Mouse (Mus musculus) testis, adult 2 months (tissue): ENCODE measurements at regions not wholly inside any gene's neighbourhood (a gene's known extent, or its start where the extent isn't known, plus 50 kb on each side); places are given as distances from the start of the nearest gene placed in this dataset.
"Not testable (repeated sequence)": the region's sequence is repeated elsewhere in the genome, so short reads cannot be mapped to it uniquely, and the experiment has no call there.

Experiments
- H3K27ac ChIP-seq: fragments of 200-500 bp; 2 replicates; pipeline ENCODE4 v1.5.1; 2012; ENCODE audit warnings: low read depth, low read length; ENCODE audit not compliant: control insufficient read depth, insufficient read depth
- H3K27me3 ChIP-seq: fragments of 200-500 bp; 2 replicates; pipeline ENCODE4 v1.6.1; 2012; ENCODE audit warnings: mild to moderate bottlenecking, low read length, moderate library complexity; ENCODE audit not compliant: control insufficient read depth, insufficient read depth
- H3K36me3 ChIP-seq: fragments of 200-500 bp; 2 replicates; pipeline ENCODE4 v1.6.1; 2012; ENCODE audit warnings: mild to moderate bottlenecking, low read length; ENCODE audit not compliant: control insufficient read depth, insufficient read depth
- H3K4me1 ChIP-seq: fragments of 200-500 bp; 2 replicates; pipeline ENCODE4 v1.6.1; 2012; ENCODE audit warnings: low read length; ENCODE audit not compliant: control insufficient read depth, insufficient read depth
- H3K4me3 ChIP-seq: fragments of 200-500 bp; 2 replicates; pipeline ENCODE4 v1.5.1; 2012; ENCODE audit warnings: low read depth, mild to moderate bottlenecking, low read length, moderate library complexity, mixed read lengths; ENCODE audit not compliant: control insufficient read depth
- CTCF ChIP-seq: fragments of 200-500 bp; IDR thresholded peaks from 2 replicates; pipeline ENCODE4 v1.5.1; 2012; ENCODE audit warnings: low read depth, mild to moderate bottlenecking, inconsistent platforms, low read length, moderate library complexity; ENCODE audit not compliant: control insufficient read depth, insufficient read depth, insufficient replicate concordance
- POLR2A ChIP-seq: fragments of 200-500 bp; IDR thresholded peaks from 2 replicates; pipeline ENCODE4 v1.6.1; 2012; ENCODE audit warnings: low read depth, mild to moderate bottlenecking, inconsistent platforms, low read length, moderate library complexity; ENCODE audit not compliant: control insufficient read depth

GRCm38 (mm10) chr3:8161997-8162756, 1447.7 kb downstream of the Zfp704 start:
- H3K4me1 ChIP-seq, result no peaks in the 10 kb centered on the region
- H3K36me3 ChIP-seq, result no peaks in the 10 kb centered on the region
- TF ChIP-seq CTCF (no peak), POLR2A (no peak)
- H3K27ac ChIP-seq, result no peak overlapping the region
- H3K27me3 ChIP-seq, result no peaks in the 10 kb centered on the region
- H3K4me3 ChIP-seq, result no peak overlapping the region

- Histone ChIP-seq H3K27me3 (no peaks in the 10 kb centered on the region), H3K4me3 (no peak overlapping the region), H3K36me3 (no peaks in the 10 kb centered on the region), H3K4me1 (no peaks in the 10 kb centered on the region), H3K27ac (no peak overlapping the region)
- TF ChIP-seq POLR2A (no peak), CTCF (no peak)
Measured at GRCm38 (mm10) chr3:8143016-8143415, 1466.9 kb downstream of the Zfp704 start.

GRCm38 (mm10) chr3:8142190-8142589, 1467.7 kb downstream of the Zfp704 start:
- Histone ChIP-seq H3K27me3 (no peaks in the 10 kb centered on the region), H3K27ac (no peak overlapping the region), H3K36me3 (no peaks in the 10 kb centered on the region), H3K4me3 (no peak overlapping the region), H3K4me1 (no peaks in the 10 kb centered on the region)
- TF ChIP-seq CTCF (no peak), POLR2A (no peak)

GRCm38 (mm10) chr3:8141664-8142084, 1468.2 kb downstream of the Zfp704 start:
- Histone ChIP-seq H3K4me3 (no peak overlapping the region), H3K4me1 (no peaks in the 10 kb centered on the region), H3K27me3 (no peaks in the 10 kb centered on the region), H3K36me3 (no peaks in the 10 kb centered on the region), H3K27ac (no peak overlapping the region)
- no peak for TF ChIP-seq POLR2A
- TF ChIP-seq CTCF, result no peak

- H3K4me1 ChIP-seq, H3K27ac ChIP-seq, H3K27me3 ChIP-seq, H3K36me3 ChIP-seq, H3K4me3 ChIP-seq: not testable (repeated sequence)
Measured at GRCm38 (mm10) chr3:8123641-8124040, 1486.2 kb downstream of the Zfp704 start.

GRCm38 (mm10) chr3:8123141-8123540, 1486.7 kb downstream of the Zfp704 start:
- TF ChIP-seq CTCF (no peak), POLR2A (no peak)
- Histone ChIP-seq H3K27ac (no peak overlapping the region), H3K27me3 (no peaks in the 10 kb centered on the region), H3K4me1 (no peaks in the 10 kb centered on the region), H3K4me3 (no peak overlapping the region), H3K36me3 (no peaks in the 10 kb centered on the region)

GRCm38 (mm10) chr3:8098291-8098690, 1478.0 kb upstream of the 1700008P02Rik start:
- H3K4me1 ChIP-seq, result no peaks in the 10 kb centered on the region
- H3K27ac ChIP-seq, result no peak overlapping the region
- H3K27me3 ChIP-seq, result no peaks in the 10 kb centered on the region
- no peaks in the 10 kb centered on the region for H3K36me3 ChIP-seq
- no peak for TF ChIP-seq CTCF
- no peak for TF ChIP-seq POLR2A
- no peak overlapping the region for H3K4me3 ChIP-seq

GRCm38 (mm10) chr3:8084749-8085148, 1464.5 kb upstream of the 1700008P02Rik start:
- TF ChIP-seq POLR2A, result no peak
- no peak for TF ChIP-seq CTCF
- no peaks in the 10 kb centered on the region for H3K4me1 ChIP-seq
- H3K4me3 ChIP-seq, result no peak overlapping the region
- no peak overlapping the region for H3K27ac ChIP-seq
- H3K27me3 ChIP-seq, result no peaks in the 10 kb centered on the region
- no peaks in the 10 kb centered on the region for H3K36me3 ChIP-seq
